Mouse (Mus musculus): ENCODE results near the gene Mif. TPM values are rescaled to one million over a fixed set of nuclear protein-coding genes. Genes with fewer than 3 reads are reported as not detected.

Mif gene
- polyA plus RNA-seq, 1 experiment from 2014 or later = 1,540 TPM

DNA sequence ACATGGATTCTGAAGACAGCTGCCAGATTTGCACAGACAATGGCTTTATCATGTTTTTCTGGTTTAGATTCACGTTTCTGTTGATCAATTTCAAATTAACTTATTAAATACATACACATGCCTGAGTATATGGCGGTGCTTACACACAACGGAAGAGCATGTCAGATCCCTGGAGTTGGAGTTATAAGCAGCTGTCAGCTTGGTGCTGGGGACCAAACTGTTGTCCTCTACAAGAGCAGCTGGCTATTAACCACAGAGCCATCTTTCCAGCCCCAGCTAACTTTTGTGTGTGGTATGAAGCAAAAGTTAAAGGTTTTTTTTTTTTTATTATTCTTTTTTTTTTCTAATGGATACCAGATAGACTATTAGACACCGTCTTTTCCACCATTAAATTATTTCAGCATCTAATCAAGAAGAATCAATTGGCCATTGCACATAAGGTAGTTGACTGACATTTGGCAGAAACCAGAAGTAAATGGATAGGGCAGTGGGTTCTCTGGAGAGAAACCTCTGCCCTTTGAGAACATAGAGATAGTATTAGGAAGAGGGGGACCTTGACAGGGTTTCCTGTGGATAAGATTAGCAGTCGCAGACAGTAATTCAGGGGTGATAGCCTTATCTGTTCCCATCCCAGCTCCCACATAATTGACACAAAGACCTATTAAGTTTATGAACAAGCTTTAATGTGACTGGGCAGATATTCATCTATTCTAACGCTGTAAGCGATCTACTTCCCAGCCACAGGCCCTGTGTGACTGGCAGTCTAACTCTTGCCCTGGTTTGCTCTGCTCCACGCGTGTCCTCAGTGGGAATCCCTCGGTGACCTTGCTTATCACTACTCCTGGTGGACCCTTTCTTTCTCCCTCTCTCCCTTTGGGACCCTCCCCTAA, 12.2 kb upstream of the Mif start:
- 38% methylated on average over 10 of the region's 10 CpGs for WGBS
- Histone ChIP-seq H3K27me3 (no peaks in the 10 kb centered on the region), H3K9me3 (no peaks in the 10 kb centered on the region), H3K27ac (peak overlapping the region; percentile 6; the same call in 1 of the 2 replicates), H3K36me3 (no peaks in the 10 kb centered on the region), H3K4me1 (peaks cover 9% of the 10 kb centered on the region), H3K4me3 (peak overlapping the region; percentile 36), H3K9ac (no peak overlapping the region), H3K4me2 (peak overlapping the region; percentile 57)
- no peak for ATAC-seq (ENCODE audit: insufficient number of reproducible peaks, low FRiP score, low TSS enrichment, low read depth)

DNA sequence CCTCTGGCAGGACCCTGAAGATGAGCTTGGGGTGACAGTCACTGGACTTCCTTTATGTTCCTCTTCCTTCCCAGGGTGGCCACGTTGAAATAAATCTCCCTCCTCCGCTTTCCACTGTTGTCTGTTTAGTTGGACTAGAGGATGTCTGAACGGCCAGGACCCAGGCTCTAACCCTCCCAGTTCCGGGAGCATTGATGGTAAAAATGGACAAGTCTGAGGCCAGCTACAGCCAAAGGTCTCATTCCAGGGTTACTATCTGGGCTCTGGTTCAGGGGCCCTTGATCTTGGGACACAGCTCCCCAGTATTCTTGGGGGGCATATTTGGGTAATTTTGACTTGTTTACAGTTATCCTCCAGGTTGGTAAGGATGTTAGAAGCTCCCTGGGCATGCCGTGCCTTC, 1.5 kb upstream of the Mif start:
- WGBS = 85% methylated on average over 5 of the region's 5 CpGs
- no peaks in the 10 kb centered on the region for H3K27me3 ChIP-seq
- no peak overlapping the region for H3K27ac ChIP-seq
- H3K9me3 ChIP-seq = no peaks in the 10 kb centered on the region
- no peak overlapping the region for H3K4me2 ChIP-seq
- H3K4me3 ChIP-seq = no peak overlapping the region
- ATAC-seq (ENCODE audit: insufficient number of reproducible peaks, low FRiP score, low TSS enrichment, low read depth) = no peak
- peaks cover 15% of the 10 kb centered on the region for H3K36me3 ChIP-seq
- peaks cover 27% of the 10 kb centered on the region for H3K4me1 ChIP-seq
- H3K9ac ChIP-seq = no peak overlapping the region

DNA sequence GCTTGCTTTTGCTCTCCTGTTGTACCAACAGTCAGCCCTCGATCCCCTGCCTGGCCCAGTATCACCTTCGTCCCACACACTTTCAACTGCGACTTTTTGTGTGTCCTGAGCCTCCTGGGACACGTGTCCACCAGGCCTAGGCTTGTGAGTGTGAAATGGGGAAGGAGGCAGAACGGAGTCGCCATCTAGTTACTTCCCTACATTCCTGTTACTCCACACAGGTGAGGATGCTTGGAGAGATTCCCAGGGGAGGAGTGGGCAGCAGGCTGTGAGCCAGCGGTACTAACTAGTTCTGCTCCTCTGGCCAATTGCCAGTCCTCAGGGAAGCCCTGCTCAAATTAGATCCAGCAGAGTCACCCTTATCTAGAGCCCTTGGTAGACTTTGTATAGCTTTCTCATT, 706 bp upstream of the Mif start:
- no peaks in the 10 kb centered on the region for H3K9me3 ChIP-seq
- no peak for ATAC-seq (ENCODE audit: insufficient number of reproducible peaks, low FRiP score, low TSS enrichment, low read depth)
- peaks cover 27% of the 10 kb centered on the region for H3K4me1 ChIP-seq
- H3K9ac ChIP-seq = no peak overlapping the region
- peak overlapping the region; percentile 75; the same call in 1 of the 2 replicates for H3K4me3 ChIP-seq
- H3K4me2 ChIP-seq = peak overlapping the region; percentile 65; the same call in 1 of the 2 replicates
- no peaks in the 10 kb centered on the region for H3K27me3 ChIP-seq
- peaks cover 15% of the 10 kb centered on the region for H3K36me3 ChIP-seq
- 31% methylated on average over 7 of the region's 7 CpGs for WGBS
- peak overlapping the region; percentile 95 for H3K27ac ChIP-seq

DNA sequence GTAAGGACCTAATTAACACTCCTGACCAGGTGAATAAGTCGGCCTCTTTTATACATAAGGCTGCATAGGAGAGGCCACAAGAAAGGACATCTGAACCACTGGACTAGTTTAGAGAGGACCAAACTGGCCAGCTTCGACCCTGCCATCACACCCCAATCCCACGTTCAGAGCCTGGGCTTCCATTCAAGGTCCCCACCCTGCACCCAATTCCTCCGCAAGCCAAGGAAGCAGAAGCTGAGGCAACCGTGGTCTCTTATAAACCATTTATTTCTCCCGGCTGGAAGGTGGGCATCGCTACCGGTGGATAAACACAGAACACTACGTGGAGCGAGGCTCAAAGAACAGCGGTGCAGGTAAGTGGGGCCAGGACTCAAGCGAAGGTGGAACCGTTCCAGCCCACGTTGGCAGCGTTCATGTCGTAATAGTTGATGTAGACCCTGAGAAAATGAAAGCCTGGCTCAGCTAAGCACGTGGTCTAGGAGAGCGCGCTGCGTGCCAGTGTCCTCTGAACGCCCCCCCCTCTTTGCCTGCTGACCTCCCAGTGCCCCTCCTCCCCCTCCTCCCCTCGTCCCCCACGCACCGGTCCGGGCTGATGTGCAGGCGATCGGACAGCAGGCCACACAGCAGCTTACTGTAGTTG, 813 bp downstream of the Mif start:
- Histone ChIP-seq H3K27ac (peak overlapping the region; percentile 95), H3K9ac (peak overlapping the region; percentile 72; the same call in 1 of the 2 replicates), H3K27me3 (no peaks in the 10 kb centered on the region), H3K4me2 (peak overlapping the region; percentile 65), H3K9me3 (no peaks in the 10 kb centered on the region), H3K4me1 (peaks cover 27% of the 10 kb centered on the region), H3K4me3 (peak overlapping the region; percentile 75), H3K36me3 (peaks cover 15% of the 10 kb centered on the region)
- peak; percentile 68 for ATAC-seq (ENCODE audit: insufficient number of reproducible peaks, low FRiP score, low TSS enrichment, low read depth)
- 2% methylated on average over 27 of the region's 27 CpGs for WGBS

DNA sequence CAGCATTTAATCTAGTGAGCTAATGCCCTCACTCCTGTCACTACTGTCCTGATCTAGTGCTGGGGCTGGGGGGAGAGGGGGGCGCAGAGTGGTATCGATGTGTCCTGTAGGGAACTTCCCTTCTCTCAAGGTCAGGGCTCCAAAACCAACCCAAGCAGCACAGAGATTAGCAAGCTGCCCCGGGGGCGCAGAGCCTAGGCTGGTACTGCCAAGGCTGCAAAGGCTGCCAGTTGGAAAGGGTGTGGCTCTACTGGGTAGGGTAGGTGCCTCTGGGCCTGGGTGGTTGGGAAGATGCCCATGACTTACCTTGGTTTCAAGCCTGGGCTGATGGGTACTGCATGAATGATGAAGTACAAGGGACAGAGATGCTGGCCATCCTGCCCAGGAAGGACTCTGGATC, 2.4 kb downstream of the Mif start:
- Histone ChIP-seq H3K9me3 (no peaks in the 10 kb centered on the region), H3K27ac (no peak overlapping the region), H3K36me3 (peaks cover 15% of the 10 kb centered on the region), H3K9ac (no peak overlapping the region), H3K4me1 (peaks cover 27% of the 10 kb centered on the region), H3K4me3 (no peak overlapping the region), H3K4me2 (no peak overlapping the region), H3K27me3 (no peaks in the 10 kb centered on the region)
- 90% methylated on average over 4 of the region's 4 CpGs for WGBS
- ATAC-seq (ENCODE audit: insufficient number of reproducible peaks, low FRiP score, low TSS enrichment, low read depth) = no peak

DNA sequence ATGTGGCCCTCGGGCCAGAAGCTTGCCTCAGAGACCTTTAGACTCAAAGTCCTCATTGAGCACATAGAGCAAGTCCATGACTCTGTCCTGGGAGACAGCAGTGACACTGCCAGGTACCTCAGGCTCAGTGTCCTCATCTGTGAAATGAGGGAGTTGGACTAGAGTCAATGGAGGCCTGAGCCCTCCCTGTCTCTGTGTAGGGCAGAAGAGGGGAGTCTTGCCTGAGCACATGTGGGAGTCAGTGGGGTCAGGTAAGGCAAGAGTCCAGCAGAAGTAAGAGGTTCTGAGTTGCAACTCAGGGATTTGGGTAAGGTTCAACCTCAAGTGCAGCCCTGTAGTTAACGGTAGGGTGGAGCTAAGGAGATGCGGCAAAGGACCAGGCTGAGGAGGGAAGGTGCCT, 3.1 kb downstream of the Mif start:
- H3K27me3 ChIP-seq = no peaks in the 10 kb centered on the region
- H3K9ac ChIP-seq = no peak overlapping the region
- no peak overlapping the region for H3K4me2 ChIP-seq
- no peak overlapping the region for H3K27ac ChIP-seq
- 75% methylated on average over 3 of the region's 3 CpGs for WGBS
- peaks cover 27% of the 10 kb centered on the region for H3K4me1 ChIP-seq
- no peak for ATAC-seq (ENCODE audit: insufficient number of reproducible peaks, low FRiP score, low TSS enrichment, low read depth)
- H3K9me3 ChIP-seq = no peaks in the 10 kb centered on the region
- H3K36me3 ChIP-seq = peaks cover 15% of the 10 kb centered on the region
- H3K4me3 ChIP-seq = no peak overlapping the region

DNA sequence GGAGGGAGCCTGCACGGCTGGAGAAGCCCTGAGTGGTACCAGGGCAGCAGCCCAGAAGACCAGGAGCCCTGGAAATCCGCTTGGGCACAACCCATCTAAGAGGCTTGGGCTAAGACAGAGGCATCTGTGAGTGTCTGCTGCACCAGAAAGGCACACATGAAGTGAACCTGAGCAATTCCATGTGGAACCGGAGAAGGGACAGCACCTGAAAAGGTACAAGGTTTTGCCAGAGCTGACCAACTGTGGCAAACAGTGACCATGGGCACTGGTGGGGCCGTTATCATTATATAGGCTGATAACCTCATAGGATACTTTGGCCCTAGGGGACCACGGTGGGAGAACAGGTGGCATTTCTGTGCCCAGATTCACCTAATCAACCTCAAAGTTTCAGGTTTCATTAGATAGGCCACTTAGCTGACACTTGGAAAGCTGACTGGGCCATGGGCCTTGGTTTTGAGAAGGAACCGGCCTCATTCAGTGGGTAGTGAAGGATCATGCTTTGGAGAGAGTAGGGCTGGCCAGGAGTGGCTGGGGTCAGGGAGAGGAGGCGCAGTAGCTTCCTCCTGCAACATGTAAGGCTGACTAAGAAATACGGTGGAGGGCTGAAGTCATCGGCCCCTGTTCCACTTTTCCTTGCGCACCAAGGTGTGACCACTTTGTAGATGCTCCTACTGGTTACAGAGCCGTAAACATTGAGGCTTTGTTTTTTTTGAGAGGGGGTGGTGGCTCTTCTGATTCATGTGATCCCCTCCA, 3.7 kb downstream of the Mif start:
- Histone ChIP-seq H3K4me2 (no peak overlapping the region), H3K36me3 (peaks cover 15% of the 10 kb centered on the region), H3K4me3 (no peak overlapping the region), H3K9ac (no peak overlapping the region), H3K27ac (no peak overlapping the region), H3K4me1 (peaks cover 33% of the 10 kb centered on the region), H3K9me3 (no peaks in the 10 kb centered on the region), H3K27me3 (no peaks in the 10 kb centered on the region)
- 75% methylated on average over 11 of the region's 11 CpGs for WGBS
- no peak for ATAC-seq (ENCODE audit: insufficient number of reproducible peaks, low FRiP score, low TSS enrichment, low read depth)

DNA sequence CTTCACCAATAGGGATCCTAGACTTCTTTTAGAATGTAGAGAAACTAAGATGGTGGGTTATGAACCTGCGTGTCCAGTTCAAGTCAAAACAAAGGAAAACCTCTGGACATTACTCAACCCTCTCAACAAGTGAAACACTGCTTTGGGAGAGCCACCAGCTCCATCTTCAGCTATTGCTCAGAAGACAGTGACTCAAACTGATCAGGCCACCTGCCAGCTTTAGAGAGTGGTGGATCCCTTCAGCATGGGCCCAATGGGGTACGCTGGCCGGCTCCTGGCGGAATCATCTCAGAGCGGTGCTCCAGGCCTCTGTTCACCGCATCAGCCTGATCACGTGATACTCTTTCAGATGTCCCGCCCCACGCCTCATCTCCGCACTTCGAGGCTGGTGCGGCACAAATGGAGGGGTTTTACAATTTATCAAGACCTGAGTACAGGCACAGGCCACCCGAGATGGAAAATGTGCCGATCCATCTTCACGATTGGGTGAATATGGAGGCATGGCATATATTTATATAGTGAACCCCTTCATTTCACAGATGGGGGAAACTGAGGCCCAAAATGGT, 4.5 kb downstream of the Mif start:
- no peak overlapping the region for H3K27ac ChIP-seq
- no peaks in the 10 kb centered on the region for H3K27me3 ChIP-seq
- ATAC-seq (ENCODE audit: insufficient number of reproducible peaks, low FRiP score, low TSS enrichment, low read depth) = no peak
- H3K9ac ChIP-seq = no peak overlapping the region
- WGBS = 89% methylated on average over 15 of the region's 15 CpGs
- H3K4me2 ChIP-seq = no peak overlapping the region
- H3K36me3 ChIP-seq = peaks cover 15% of the 10 kb centered on the region
- no peak overlapping the region for H3K4me3 ChIP-seq
- no peaks in the 10 kb centered on the region for H3K9me3 ChIP-seq
- peaks cover 34% of the 10 kb centered on the region for H3K4me1 ChIP-seq

DNA sequence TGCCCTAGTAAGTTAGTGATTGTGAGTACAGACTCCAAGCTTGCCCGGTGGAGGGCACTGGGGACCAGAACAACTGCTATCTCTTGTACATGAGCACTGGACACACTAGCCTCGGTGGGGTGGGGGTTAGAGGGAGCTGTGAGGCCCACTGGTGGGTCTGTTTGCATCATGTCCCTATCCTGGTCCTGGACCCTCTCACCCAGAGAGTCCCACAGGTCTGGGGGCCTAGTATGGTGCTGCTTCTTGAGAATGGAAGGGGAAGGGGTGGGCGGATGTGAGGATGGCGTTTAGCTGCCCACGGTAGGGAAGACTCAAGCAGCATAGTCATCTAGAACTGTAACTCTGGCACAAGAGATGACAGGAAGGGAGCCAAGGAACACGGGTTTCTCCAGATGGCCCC, 5.2 kb downstream of the Mif start:
- WGBS = 79% methylated on average over 6 of the region's 6 CpGs
- H3K27me3 ChIP-seq = no peaks in the 10 kb centered on the region
- H3K27ac ChIP-seq = no peak overlapping the region
- peaks cover 31% of the 10 kb centered on the region for H3K4me1 ChIP-seq
- H3K36me3 ChIP-seq = peaks cover 15% of the 10 kb centered on the region
- H3K4me3 ChIP-seq = no peak overlapping the region
- no peak overlapping the region for H3K9ac ChIP-seq
- H3K9me3 ChIP-seq = no peaks in the 10 kb centered on the region
- ATAC-seq (ENCODE audit: insufficient number of reproducible peaks, low FRiP score, low TSS enrichment, low read depth) = no peak
- H3K4me2 ChIP-seq = no peak overlapping the region

DNA sequence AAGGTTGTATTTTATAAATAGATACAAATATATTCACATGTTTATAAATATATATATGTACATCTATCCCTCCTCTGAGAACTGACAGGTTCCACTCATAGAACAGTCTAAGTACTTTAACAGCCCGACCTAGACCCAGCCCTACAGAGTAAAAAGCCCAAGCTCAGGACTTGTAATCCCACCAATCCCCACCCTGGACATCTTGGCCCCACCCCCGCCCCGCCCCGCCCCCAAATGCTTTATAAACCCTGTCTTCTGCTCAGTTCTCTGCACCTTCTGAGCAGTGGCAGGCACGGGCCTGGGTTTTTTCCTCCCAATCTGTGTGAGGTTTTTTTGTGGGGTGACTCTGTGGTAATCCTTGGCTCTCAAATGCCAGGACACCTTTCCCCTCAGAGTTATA, 5.9 kb downstream of the Mif start:
- ATAC-seq (ENCODE audit: insufficient number of reproducible peaks, low FRiP score, low TSS enrichment, low read depth) = no peak
- Histone ChIP-seq H3K4me2 (no peak overlapping the region), H3K4me3 (no peak overlapping the region), H3K4me1 (peaks cover 30% of the 10 kb centered on the region), H3K9me3 (no peaks in the 10 kb centered on the region), H3K36me3 (peaks cover 15% of the 10 kb centered on the region), H3K27ac (no peak overlapping the region), H3K9ac (no peak overlapping the region), H3K27me3 (no peaks in the 10 kb centered on the region)
- 55% methylated on average over 5 of the region's 5 CpGs for WGBS

DNA sequence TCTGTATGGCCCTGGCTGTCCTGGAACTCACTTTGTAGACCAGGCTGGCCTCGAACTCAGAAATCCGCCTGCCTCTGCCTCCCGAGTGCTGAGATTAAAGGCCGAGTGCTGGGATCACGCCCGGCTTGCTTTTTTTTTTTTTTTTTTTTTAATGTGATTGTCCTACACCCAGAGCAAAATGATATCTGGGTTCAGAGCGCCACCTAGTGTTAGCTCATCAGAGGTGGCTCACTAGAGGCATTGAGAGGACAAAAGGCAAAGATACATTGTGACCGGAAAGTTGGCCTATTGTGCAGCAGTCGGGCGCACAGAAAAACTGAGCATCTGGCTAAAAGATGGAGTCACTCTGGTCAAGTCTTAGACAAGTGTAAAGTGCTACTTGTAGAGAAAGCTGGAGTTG, 6.6 kb downstream of the Mif start:
- H3K36me3 ChIP-seq = peaks cover 15% of the 10 kb centered on the region
- H3K9me3 ChIP-seq = no peaks in the 10 kb centered on the region
- peaks cover 24% of the 10 kb centered on the region for H3K4me1 ChIP-seq
- H3K27ac ChIP-seq = no peak overlapping the region
- ATAC-seq (ENCODE audit: insufficient number of reproducible peaks, low FRiP score, low TSS enrichment, low read depth) = 0 out of 2 replicates have a peak, but pooled peaks have one; percentile 42
- H3K27me3 ChIP-seq = no peaks in the 10 kb centered on the region
- WGBS = 30% methylated on average over 10 of the region's 10 CpGs
- no peak overlapping the region for H3K4me3 ChIP-seq
- no peak overlapping the region for H3K9ac ChIP-seq
- H3K4me2 ChIP-seq = no peak overlapping the region

Measured in limb, embryonic 15.5 days (tissue).